Mouse (Mus musculus): ENCODE measurements around the gene Med27.

GRCm38 (mm10) chr2:29403799-29404530 lies 57.3 kb downstream of the Med27 start:
- TF ChIP-seq MEF2A (IDR thresholded peaks at IDR 0.05; ENCODE audit: borderline replicate concordance, low read depth, low read length) = no peak
- TF ChIP-seq MAZ (IDR thresholded peaks at IDR 0.05; ENCODE audit: low read depth, low read length) = no peak
- peak in 1 of 2 experiments; percentile 55; a peak in 2 of 4 replicates for TF ChIP-seq CTCF (conservative IDR thresholded peaks at IDR 0.05 in 1 of 2, IDR thresholded peaks at IDR 0.05 in 1 of 2; ENCODE audit: low read depth in 2 of 2, low read length in 2 of 2)
- TF ChIP-seq ETS1 (conservative IDR thresholded peaks at IDR 0.05; ENCODE audit: low read depth, low read length) = no peak
- TF ChIP-seq TBP (conservative IDR thresholded peaks at IDR 0.05; ENCODE audit: low read depth, low read length) = no peak
- no peak for TF ChIP-seq TCF12 (IDR thresholded peaks at IDR 0.05; ENCODE audit: low read depth, low read length)
- no peak for TF ChIP-seq USF1 (IDR thresholded peaks at IDR 0.05; ENCODE audit: low read depth, low read length)

Data from CH12.LX (cell line).